Mouse (Mus musculus) lung, embryonic 14.5 days (tissue): ENCODE measurements at regions not wholly inside any gene's neighbourhood (a gene's known extent, or its start where the extent isn't known, plus 50 kb on each side); places are given as distances from the start of the nearest gene placed in this dataset.

Source experiments
- ATAC-seq: fragments of 200-750 bp; cut with Nextera tagmentation; 2 replicates; pipeline ENCODE4 v1.8.0; 2017; ENCODE audit warnings: mild to moderate bottlenecking, moderate TSS enrichment, moderate library complexity; ENCODE audit not compliant: insufficient read depth
- DNase-seq: peaks from one replicate; pipeline ENCODE4 v3.0.0-alpha.2; 2015
- H3K27ac ChIP-seq: fragments of 300-500 bp; sonication (generic); 2 replicates; pipeline ENCODE4 v1.5.1; 2014; ENCODE audit warnings: low read depth, mild to moderate bottlenecking, moderate library complexity
- H3K27me3 ChIP-seq: fragments of 300-500 bp; sonication (generic); 2 replicates; pipeline ENCODE4 v1.6.1; 2014; ENCODE audit warnings: low read length, control low read depth; ENCODE audit not compliant: insufficient read depth
- H3K36me3 ChIP-seq: fragments of 300-500 bp; sonication (generic); 2 replicates; pipeline ENCODE4 v1.6.1; 2014; ENCODE audit warnings: control low read depth; ENCODE audit not compliant: insufficient read depth
- H3K4me1 ChIP-seq: fragments of 300-500 bp; sonication (generic); 2 replicates; pipeline ENCODE4 v1.6.1; 2014; ENCODE audit warnings: antibody characterized with exemption, control low read depth; ENCODE audit not compliant: insufficient read depth
- H3K4me2 ChIP-seq: fragments of 300-500 bp; sonication (generic); 2 replicates; pipeline ENCODE4 v1.6.1; 2014; ENCODE audit warnings: mild to moderate bottlenecking
- H3K4me3 ChIP-seq: fragments of 300-500 bp; sonication (generic); 2 replicates; pipeline ENCODE4 v1.5.1; 2014; ENCODE audit warnings: low read depth, low read length
- H3K9ac ChIP-seq: fragments of 300-500 bp; sonication (generic); 2 replicates; pipeline ENCODE4 v1.6.1; 2014
- H3K9me3 ChIP-seq: fragments of 300-500 bp; sonication (generic); 2 replicates; pipeline ENCODE4 v1.6.1; 2016; ENCODE audit warnings: low read depth, low read length, control low read depth
- CTCF ChIP-seq: IDR thresholded peaks from 2 replicates; pipeline ENCODE4 v1.5.1; 2016; ENCODE audit warnings: antibody characterized with exemption, low read depth
- WGBS: fragments of 180-500 bp; shearing (Covaris S2); extraction: QIAGEN DNeasy Blood & Tissue Kit; methylation state at CpG from one replicate; pipeline ENCODE4 v1.1.7; 2014; 5-methylcytosine and 5-hydroxymethylcytosine counted together

DNA sequence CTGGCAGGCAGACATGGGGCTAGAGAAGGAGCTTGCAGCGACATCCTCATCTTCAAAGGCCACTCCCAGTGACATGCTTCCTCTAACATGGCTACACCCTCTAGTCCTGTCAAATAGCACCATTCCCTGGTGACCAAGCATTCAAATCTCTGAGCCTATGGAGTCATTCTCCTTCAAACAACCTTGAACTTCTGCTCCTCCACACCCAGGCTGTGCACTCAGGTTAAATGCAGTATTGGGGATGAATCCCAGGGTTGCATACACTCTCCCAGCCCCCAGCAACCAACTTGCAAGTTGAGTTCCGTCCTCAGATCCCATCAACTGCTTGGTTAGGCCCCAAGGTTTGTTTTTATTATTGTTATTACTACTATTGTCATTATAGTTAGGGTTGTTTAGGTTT lies 178.2 kb upstream of the Jmjd1c start:
- 85% methylated on average over 2 of the region's 2 CpGs for WGBS
- no peak for DNase-seq
- H3K36me3 ChIP-seq, result no peaks in the 10 kb centered on the region
- H3K9me3 ChIP-seq, result no peaks in the 10 kb centered on the region
- TF ChIP-seq CTCF, result no peak
- H3K9ac ChIP-seq, result no peak overlapping the region
- H3K4me2 ChIP-seq, result no peak overlapping the region
- ATAC-seq, result no peak
- no peak overlapping the region for H3K27ac ChIP-seq
- peaks cover 21% of the 10 kb centered on the region for H3K4me1 ChIP-seq
- H3K4me3 ChIP-seq, result no peak overlapping the region
- H3K27me3 ChIP-seq, result no peaks in the 10 kb centered on the region

DNA sequence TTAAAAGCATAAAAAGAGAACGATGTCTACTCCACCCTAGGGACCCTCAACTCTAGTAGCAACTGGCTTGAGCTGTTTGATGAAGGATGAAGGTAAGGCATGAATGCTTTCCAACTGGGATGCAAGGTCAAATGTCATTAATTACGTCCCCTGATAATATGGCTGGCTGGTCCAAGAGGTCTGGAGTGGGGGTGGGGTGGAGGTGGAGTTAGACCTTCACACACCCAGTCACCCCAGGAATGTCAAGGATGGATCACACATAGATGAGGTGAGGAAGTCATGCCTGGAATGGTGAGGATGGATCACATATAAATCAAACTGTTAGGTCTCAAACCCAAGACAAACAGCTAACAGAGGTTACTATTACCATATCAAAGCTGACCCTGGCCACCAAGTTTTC lies 177.2 kb upstream of the Jmjd1c start:
- TF ChIP-seq CTCF, result no peak
- 73% methylated on average over 2 of the region's 2 CpGs for WGBS
- Histone ChIP-seq H3K4me2 (no peak overlapping the region), H3K4me3 (no peak overlapping the region), H3K27ac (no peak overlapping the region), H3K4me1 (peaks cover 21% of the 10 kb centered on the region), H3K9ac (no peak overlapping the region), H3K27me3 (no peaks in the 10 kb centered on the region), H3K36me3 (no peaks in the 10 kb centered on the region), H3K9me3 (no peaks in the 10 kb centered on the region)
- no peak for ATAC-seq
- DNase-seq, result no peak

DNA sequence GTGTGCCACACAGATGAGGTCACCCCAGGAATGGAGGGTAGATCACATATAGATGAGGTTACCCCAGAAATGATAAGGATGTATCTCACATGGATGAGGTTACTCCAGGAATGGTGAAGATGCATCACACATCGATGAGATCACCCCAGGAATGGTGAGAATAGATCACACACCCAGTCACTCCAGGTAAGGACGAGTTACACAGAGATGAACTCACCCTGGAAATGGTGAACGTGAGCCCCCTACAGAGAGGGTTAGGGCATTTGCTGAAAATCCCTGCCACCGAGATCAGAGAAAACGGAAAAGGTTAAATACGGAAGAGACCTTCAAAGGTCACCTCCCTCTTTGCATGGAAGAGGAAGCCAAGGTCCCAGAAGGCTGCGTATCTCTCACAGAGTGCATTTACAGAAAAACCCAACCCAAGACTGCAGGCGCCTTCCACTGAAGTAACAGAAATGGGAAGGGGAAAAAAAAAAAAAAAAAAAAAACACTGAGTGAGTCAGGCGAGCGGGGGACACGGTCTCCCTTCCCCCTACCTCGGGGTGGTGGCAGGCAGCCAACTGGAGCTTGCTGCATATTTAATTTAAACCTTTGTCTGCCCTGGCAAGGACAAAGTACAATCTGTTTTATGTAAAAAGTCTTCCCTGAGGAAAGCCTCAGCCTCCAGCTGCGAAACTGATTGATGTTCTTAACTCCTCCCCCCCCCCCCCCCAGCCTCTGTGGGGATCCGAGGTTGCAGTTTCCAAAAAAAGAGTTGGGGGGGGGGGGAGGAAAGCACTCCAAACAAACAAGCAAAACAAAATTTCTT lies 175.8 kb upstream of the Jmjd1c start:
- peak; percentile 95 for DNase-seq
- H3K4me1 ChIP-seq, result peaks cover 14% of the 10 kb centered on the region
- H3K9ac ChIP-seq, result no peak overlapping the region
- under 1% methylated on average over 14 of the region's 14 CpGs for WGBS
- H3K27ac ChIP-seq, result peak overlapping the region; percentile 75
- ATAC-seq, result peak; percentile 65
- no peaks in the 10 kb centered on the region for H3K27me3 ChIP-seq
- H3K4me2 ChIP-seq, result peak overlapping the region; percentile 53
- H3K9me3 ChIP-seq, result no peaks in the 10 kb centered on the region
- H3K36me3 ChIP-seq, result no peaks in the 10 kb centered on the region
- peak overlapping the region; percentile 17; the same call in 1 of the 2 replicates for H3K4me3 ChIP-seq
- no peak for TF ChIP-seq CTCF

DNA sequence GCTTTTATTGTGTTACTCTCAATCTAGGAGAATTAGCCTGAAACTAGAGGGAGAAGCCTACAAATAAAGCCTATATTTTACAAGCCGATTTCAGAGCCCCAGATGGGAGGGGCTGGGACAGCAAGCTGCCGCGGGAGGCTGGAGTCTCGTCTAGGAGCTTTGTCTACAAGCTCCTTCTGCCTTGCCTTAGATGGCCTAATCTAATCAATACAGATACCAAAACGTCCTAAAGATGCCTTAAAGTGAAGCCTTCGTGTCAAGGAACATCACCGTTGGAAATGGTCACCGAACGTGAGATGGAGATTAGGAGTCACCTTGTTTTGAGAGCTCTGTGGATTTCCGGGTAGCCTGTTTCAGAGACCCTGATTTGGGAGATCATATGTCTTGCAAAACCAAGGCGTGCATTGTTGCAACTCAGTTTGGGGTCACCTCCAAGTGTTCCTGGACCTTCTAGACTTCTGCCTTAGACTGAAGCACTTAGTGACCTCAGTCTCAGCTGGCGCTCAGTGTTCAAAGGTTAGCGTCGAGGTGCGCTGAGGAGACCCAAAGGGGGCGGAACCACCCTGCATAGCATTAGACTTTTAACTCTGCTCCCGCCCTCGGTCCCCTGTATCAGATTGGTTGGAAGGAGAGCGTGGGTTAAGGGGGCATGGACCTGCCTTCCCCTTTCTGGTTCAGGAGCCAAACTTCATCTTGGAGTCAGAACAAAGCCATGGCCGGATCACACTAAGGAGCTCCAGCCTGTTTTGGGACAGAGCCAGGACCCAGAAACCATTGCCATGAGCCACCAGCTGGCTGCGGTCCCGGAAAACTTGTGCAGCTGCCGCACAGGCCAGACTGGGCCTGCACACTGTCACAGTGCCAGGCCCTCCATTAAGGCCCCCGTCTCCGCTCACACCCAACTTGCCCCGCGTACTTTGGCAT lies 174.9 kb upstream of the Jmjd1c start:
- H3K9me3 ChIP-seq, result no peaks in the 10 kb centered on the region
- H3K4me3 ChIP-seq, result peak overlapping the region; percentile 17; the same call in 1 of the 2 replicates
- H3K27ac ChIP-seq, result peak overlapping the region; percentile 75
- no peaks in the 10 kb centered on the region for H3K27me3 ChIP-seq
- 6% methylated on average over 27 of the region's 27 CpGs for WGBS
- no peak; the same call in 1 of the 2 replicates for TF ChIP-seq CTCF
- ATAC-seq (peak; percentile 89), DNase-seq (peak; percentile 98)
- H3K9ac ChIP-seq, result no peak overlapping the region
- H3K4me2 ChIP-seq, result peak overlapping the region; percentile 53
- no peaks in the 10 kb centered on the region for H3K36me3 ChIP-seq
- H3K4me1 ChIP-seq, result peaks cover 14% of the 10 kb centered on the region

DNA sequence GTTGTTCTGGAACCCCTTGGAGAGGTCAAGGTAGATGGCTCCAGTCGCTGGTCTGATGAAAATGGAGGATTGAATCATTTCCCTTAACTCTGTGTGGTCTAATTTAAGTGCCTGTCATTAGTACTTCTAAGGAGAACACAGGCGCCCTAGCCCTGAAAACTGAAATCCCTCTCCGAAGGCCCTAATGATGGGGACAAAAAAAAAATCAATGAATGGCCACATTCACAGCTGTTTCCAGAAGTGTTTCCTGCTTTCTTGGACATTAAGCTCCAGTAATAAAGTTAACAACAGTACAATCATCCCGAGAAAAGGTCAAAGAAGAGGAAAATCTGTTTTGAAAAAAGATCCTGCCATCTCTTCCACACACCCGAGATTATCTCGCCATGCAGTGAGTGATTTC lies 174.1 kb upstream of the Jmjd1c start:
- WGBS, result 31% methylated on average over 6 of the region's 6 CpGs
- TF ChIP-seq CTCF, result no peak
- Histone ChIP-seq H3K4me3 (no peak overlapping the region), H3K27me3 (no peaks in the 10 kb centered on the region), H3K27ac (peak overlapping the region; percentile 75), H3K9me3 (no peaks in the 10 kb centered on the region), H3K4me1 (peaks cover 14% of the 10 kb centered on the region), H3K36me3 (no peaks in the 10 kb centered on the region), H3K9ac (no peak overlapping the region), H3K4me2 (peak overlapping the region; percentile 53)
- DNase-seq (no peak), ATAC-seq (no peak)

DNA sequence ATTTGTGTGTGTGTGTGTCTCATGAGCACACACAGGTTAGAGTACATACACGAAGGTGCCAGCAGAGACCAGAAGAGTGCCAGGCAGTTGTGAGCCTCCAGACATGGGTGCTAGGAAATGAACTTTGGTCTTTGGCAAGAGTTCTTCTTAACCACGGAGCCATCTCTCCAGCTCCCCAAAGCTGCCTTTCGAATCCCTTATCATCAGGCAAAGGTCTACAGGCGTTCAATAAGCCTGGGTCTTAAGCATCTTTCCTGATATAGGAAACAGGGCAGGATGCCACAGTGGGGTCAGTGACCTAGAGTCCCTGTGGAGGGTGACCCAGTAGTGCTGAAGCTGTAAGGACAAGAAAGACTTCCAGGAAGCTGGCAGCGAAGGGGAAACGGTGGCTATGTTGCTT lies 173.6 kb upstream of the Jmjd1c start:
- 55% methylated on average over 6 of the region's 6 CpGs for WGBS
- no peak overlapping the region for H3K4me3 ChIP-seq
- ATAC-seq (no peak), DNase-seq (no peak)
- TF ChIP-seq CTCF, result no peak
- H3K4me1 ChIP-seq, result peaks cover 14% of the 10 kb centered on the region
- H3K9ac ChIP-seq, result no peak overlapping the region
- H3K36me3 ChIP-seq, result no peaks in the 10 kb centered on the region
- H3K9me3 ChIP-seq, result no peaks in the 10 kb centered on the region
- H3K27me3 ChIP-seq, result no peaks in the 10 kb centered on the region
- no peak overlapping the region; the same call in 1 of the 2 replicates for H3K27ac ChIP-seq
- H3K4me2 ChIP-seq, result no peak overlapping the region

DNA sequence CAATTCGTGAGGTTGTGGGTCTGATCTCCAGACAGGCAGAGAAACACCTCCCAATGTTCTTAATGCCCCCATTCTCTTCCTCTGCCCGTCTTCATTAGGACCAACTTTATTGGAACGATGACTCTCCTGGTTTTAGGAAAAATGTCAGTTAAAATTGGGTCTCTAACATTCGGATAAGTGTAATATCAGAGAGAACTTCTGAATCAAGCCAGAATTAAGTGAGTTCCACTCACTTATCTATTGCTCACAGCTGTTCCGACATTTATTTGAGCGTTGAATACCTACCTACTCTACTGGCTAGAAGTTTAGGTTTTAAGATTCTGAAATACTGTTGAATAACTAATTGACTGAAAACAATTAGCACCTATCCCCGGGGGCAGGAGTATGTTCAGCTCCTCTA lies 172.0 kb upstream of the Jmjd1c start:
- H3K4me1 ChIP-seq, result peaks cover 14% of the 10 kb centered on the region
- H3K4me2 ChIP-seq, result no peak overlapping the region
- no peak for TF ChIP-seq CTCF
- no peak overlapping the region for H3K9ac ChIP-seq
- H3K4me3 ChIP-seq, result no peak overlapping the region
- 86% methylated on average over 7 of the region's 7 CpGs for WGBS
- H3K27me3 ChIP-seq, result no peaks in the 10 kb centered on the region
- no peaks in the 10 kb centered on the region for H3K36me3 ChIP-seq
- ATAC-seq (no peak), DNase-seq (no peak)
- no peaks in the 10 kb centered on the region for H3K9me3 ChIP-seq
- H3K27ac ChIP-seq, result no peak overlapping the region
